ENCODE assay signal across 11 mouse cellular contexts in genomic region chr3:109030817-109031216, GRCm38 (mm10). TPM values are rescaled to one million over a fixed set of nuclear protein-coding genes. Genes with fewer than 3 reads are reported as not detected.
A peak's percentile ranks its signal among the peaks of the same experiment; 100 is the strongest.
DNase-seq lines count a peak whose midpoint lies in the region; ATAC-seq lines count a peak whose summit lies in the region.
"Had no signal": no experiment of that assay in that cellular context is flagged by ENCODE, and none has a peak within 500 bp of the region (broad histone marks: within the 10 kb centered on the region; RNA-seq: fewer than 3 reads in every experiment).

No protein-coding gene starts in this region.

- no peak for ATAC-seq in forebrain, embryonic 13.5 days
- no peak for ATAC-seq in forebrain, embryonic 12.5 days (ENCODE audit: low FRiP score)
- ATAC-seq in embryonic facial prominence, embryonic 14.5 days (ENCODE audit: low read depth) = peak; percentile 30; the same call in 1 of the 2 replicates
- no peak for ATAC-seq in CD4-positive, CD25-positive, alpha-beta regulatory T cell, adult 4 months
- ATAC-seq in hindbrain, embryonic 13.5 days (ENCODE audit: low FRiP score) = no peak

- DNase-seq in embryonic facial prominence, embryonic 14.5 days (ENCODE audit: low spot score) = peak; percentile 61
- DNase-seq in kidney, adult 9 months = peak; percentile 72
- DNase-seq in lung, postnatal 36 days = peak; percentile 68
- DNase-seq in layer of hippocampus, adult 8-10 months (ENCODE audit: low spot score in 2 of 2) = no peak

- H3K4me3 ChIP-seq in forebrain, embryonic 13.5 days = no peak overlapping the region
- H3K4me3 ChIP-seq in forebrain, embryonic 12.5 days (replicated peaks) = no peak overlapping the region
- H3K4me3 ChIP-seq in embryonic facial prominence, embryonic 14.5 days (ENCODE audit: low read depth, low read length) = no peak overlapping the region
- no peak overlapping the region for H3K4me3 ChIP-seq in hindbrain, embryonic 13.5 days
- H3K4me3 ChIP-seq: left cerebral cortex, adult 2 months had no signal

- no peaks in the 10 kb centered on the region for H3K27me3 ChIP-seq in forebrain, embryonic 13.5 days
- 0 out of 2 replicates have a peak, but pooled peaks cover 6% of the 10 kb centered on the region for H3K27me3 ChIP-seq in forebrain, embryonic 12.5 days
- no peaks in the 10 kb centered on the region for H3K27me3 ChIP-seq in embryonic facial prominence, embryonic 14.5 days (replicated peaks; ENCODE audit: control insufficient read depth, insufficient read depth, low read length)
- H3K27me3 ChIP-seq in hindbrain, embryonic 13.5 days = no peaks in the 10 kb centered on the region

- no peak overlapping the region for H3K9ac ChIP-seq in forebrain, embryonic 13.5 days
- H3K9ac ChIP-seq in forebrain, embryonic 12.5 days = no peak overlapping the region
- no peak overlapping the region for H3K9ac ChIP-seq in embryonic facial prominence, embryonic 14.5 days (ENCODE audit: low read depth, low read length)
- H3K9ac ChIP-seq in hindbrain, embryonic 13.5 days = no peak overlapping the region

- H3K36me3 ChIP-seq in forebrain, embryonic 13.5 days (ENCODE audit: poor library complexity, severe bottlenecking) = no peaks in the 10 kb centered on the region
- H3K36me3 ChIP-seq in forebrain, embryonic 12.5 days (replicated peaks) = no peaks in the 10 kb centered on the region
- H3K36me3 ChIP-seq in embryonic facial prominence, embryonic 14.5 days (ENCODE audit: control insufficient read depth, insufficient read depth, low read length) = no peaks in the 10 kb centered on the region
- H3K36me3 ChIP-seq in hindbrain, embryonic 13.5 days = no peaks in the 10 kb centered on the region

- WGBS in forebrain, embryonic 13.5 days = 45% methylated on average over 6 of the region's 6 CpGs
- 50% methylated on average over 6 of the region's 6 CpGs for WGBS in forebrain, embryonic 12.5 days
- 28% methylated on average over 6 of the region's 6 CpGs for WGBS in embryonic facial prominence, embryonic 14.5 days
- 61% methylated on average over 6 of the region's 6 CpGs for WGBS in hindbrain, embryonic 13.5 days

- H3K4me1 ChIP-seq in forebrain, embryonic 13.5 days = peaks cover 24% of the 10 kb centered on the region
- H3K4me1 ChIP-seq in forebrain, embryonic 12.5 days = peaks cover 19% of the 10 kb centered on the region
- peaks cover 5% of the 10 kb centered on the region for H3K4me1 ChIP-seq in embryonic facial prominence, embryonic 14.5 days (ENCODE audit: control insufficient read depth, insufficient read depth, low read length)
- H3K4me1 ChIP-seq in hindbrain, embryonic 13.5 days (replicated peaks) = peaks cover 12% of the 10 kb centered on the region

- H3K27ac ChIP-seq in forebrain, embryonic 13.5 days = 0 out of 2 replicates have a peak overlapping the region, but pooled peaks have one; percentile 31
- H3K27ac ChIP-seq in forebrain, embryonic 12.5 days = no peak overlapping the region
- no peak overlapping the region for H3K27ac ChIP-seq in embryonic facial prominence, embryonic 14.5 days (replicated peaks; ENCODE audit: low read depth, low read length)
- no peak overlapping the region for H3K27ac ChIP-seq in hindbrain, embryonic 13.5 days
- H3K27ac ChIP-seq: left cerebral cortex, adult 2 months had no signal

- H3K4me2 ChIP-seq in forebrain, embryonic 13.5 days = no peak overlapping the region
- no peak overlapping the region for H3K4me2 ChIP-seq in forebrain, embryonic 12.5 days
- H3K4me2 ChIP-seq in embryonic facial prominence, embryonic 14.5 days (ENCODE audit: low read depth, low read length) = no peak overlapping the region
- H3K4me2 ChIP-seq in hindbrain, embryonic 13.5 days = no peak overlapping the region

- H3K9me3 ChIP-seq in forebrain, embryonic 13.5 days (replicated peaks) = no peaks in the 10 kb centered on the region
- 0 out of 2 replicates have a peak, but pooled peaks cover 3% of the 10 kb centered on the region for H3K9me3 ChIP-seq in forebrain, embryonic 12.5 days
- no peaks in the 10 kb centered on the region for H3K9me3 ChIP-seq in embryonic facial prominence, embryonic 14.5 days (ENCODE audit: control insufficient read depth, low read length)
- no peaks in the 10 kb centered on the region for H3K9me3 ChIP-seq in hindbrain, embryonic 13.5 days

RNA-seq across cellular contexts. Expression of gene Fam102b, which starts 3.4 kb away (rescaled TPM):
- polyA plus RNA-seq in forebrain, embryonic 13.5 days (2015; fragmentation: Nextera tagmentation; extraction: Ambion mirVana) = 6.3 and 6.7 TPM in 2 replicates
- 5.5 and 8.9 TPM in 2 replicates for polyA plus RNA-seq in forebrain, embryonic 12.5 days (2016; fragmentation: Nextera tagmentation; extraction: Ambion mirVana)
- 16.0 and 18.0 TPM in 2 replicates for polyA plus RNA-seq in embryonic facial prominence, embryonic 14.5 days (2014; fragmentation: Nextera tagmentation; extraction: Ambion mirVana)
- 1 to 10 TPM; 3.0 to 3.6 TPM for polyA plus RNA-seq in CD4-positive, CD25-positive, alpha-beta regulatory T cell, adult 4 months (2017; shearing (Covaris generic))
- 10 to 100 TPM; 23.3 to 39.3 (median 28.9) TPM for total RNA-seq in layer of hippocampus, adult 8-10 months (2022)
- polyA plus RNA-seq in hindbrain, embryonic 13.5 days (2015; fragmentation: Nextera tagmentation; extraction: Ambion mirVana) = 10.0 and 10.1 TPM in 2 replicates

RNA-seq across cellular contexts. Expression of gene Slc25a54, which starts 49.5 kb away (rescaled TPM):
- not detected in 2 replicates for polyA plus RNA-seq in forebrain, embryonic 13.5 days (2015; fragmentation: Nextera tagmentation; extraction: Ambion mirVana)
- 0.11 TPM in 1 of 2 replicates, not detected in the other for polyA plus RNA-seq in forebrain, embryonic 12.5 days (2016; fragmentation: Nextera tagmentation; extraction: Ambion mirVana)
- polyA plus RNA-seq in embryonic facial prominence, embryonic 14.5 days (2014; fragmentation: Nextera tagmentation; extraction: Ambion mirVana) = not detected in 2 replicates
- not detected for polyA plus RNA-seq in CD4-positive, CD25-positive, alpha-beta regulatory T cell, adult 4 months (2017; shearing (Covaris generic))
- total RNA-seq in layer of hippocampus, adult 8-10 months (2022) = not detected
- not detected in 2 replicates for polyA plus RNA-seq in hindbrain, embryonic 13.5 days (2015; fragmentation: Nextera tagmentation; extraction: Ambion mirVana)
- total RNA-seq: gastrocnemius, adult 8-10 months; left cerebral cortex, adult 2 months had no signal
- polyA plus RNA-seq: neural tube, embryonic 14.5 days had no signal

Comparison
In these comparisons a context has a peak if more than half of its experiments do, and no peak if none do; other contexts are left out.
1. DNase-seq: peak in embryonic facial prominence, embryonic 14.5 days (single experiment), kidney, adult 9 months (single experiment) and lung, postnatal 36 days (single experiment); none in layer of hippocampus, adult 8-10 months (0 of 2).